Mouse (Mus musculus) myocyte (in vitro differentiated cells): ENCODE measurements around the gene Slit3. TPM values are rescaled to one million over a fixed set of nuclear protein-coding genes. Genes with fewer than 3 reads are reported as not detected.

Source experiments
- H3K27me3 ChIP-seq: one replicate; pipeline ENCODE4 v1.6.1; 2011; ENCODE audit not compliant: control insufficient read depth, insufficient read depth, insufficient read length
- H3K36me3 ChIP-seq: one replicate; pipeline ENCODE4 v1.6.1; 2011; ENCODE audit not compliant: control insufficient read depth, insufficient read depth
- H3K4me2 ChIP-seq: one replicate; pipeline ENCODE4 v1.6.1; 2011; ENCODE audit warnings: low read depth, control low read depth
- H3K4me3 ChIP-seq: one replicate; pipeline ENCODE4 v1.5.1; 2011; ENCODE audit warnings: mild to moderate bottlenecking, control low read depth, moderate library complexity
- H3K79me2 ChIP-seq: one replicate; pipeline ENCODE4 v1.6.1; 2011; ENCODE audit not compliant: control insufficient read depth, insufficient read depth
- H3ac ChIP-seq: one replicate; pipeline ENCODE4 v1.6.1; 2011; ENCODE audit not compliant: control insufficient read depth, insufficient read length
- CEBPB ChIP-seq: IDR thresholded peaks from 2 replicates; pipeline ENCODE4 v1.6.1; 2011; ENCODE audit warnings: mild to moderate bottlenecking, moderate library complexity; ENCODE audit not compliant: poor library complexity, insufficient read depth, severe bottlenecking
- E2F4 ChIP-seq: IDR thresholded peaks from one replicate; pipeline ENCODE4 v1.6.1; 2011; ENCODE audit warnings: mild to moderate bottlenecking, control low read depth, moderate library complexity; ENCODE audit not compliant: insufficient read depth
- MAX ChIP-seq: IDR thresholded peaks from one replicate; pipeline ENCODE4 v1.6.1; 2011; ENCODE audit warnings: low read depth, mild to moderate bottlenecking, control low read depth
- MYOD1 ChIP-seq, 3 experiments: IDR thresholded peaks; one replicate each; pipeline ENCODE4 v1.6.1; 2011; ENCODE audit warnings: control low read depth in 2 of 3, low read depth in 2 of 3, mild to moderate bottlenecking in 2 of 3, moderate library complexity in 1 of 3; ENCODE audit not compliant: insufficient read length in 2 of 3, control insufficient read depth in 1 of 3
- MYOG ChIP-seq, 3 experiments: IDR thresholded peaks; one replicate each; pipeline ENCODE4 v1.6.1; 2011; ENCODE audit warnings: control low read depth in 2 of 3, low read depth in 2 of 3, mild to moderate bottlenecking in 2 of 3; ENCODE audit not compliant: insufficient read length in 2 of 3, control insufficient read depth in 1 of 3, insufficient read depth in 1 of 3
- POLR2A ChIP-seq: IDR thresholded peaks from one replicate; pipeline ENCODE4 v1.6.1; 2011; ENCODE audit warnings: low read depth, mild to moderate bottlenecking, control low read depth, moderate library complexity; ENCODE audit not compliant: insufficient read length
- POLR2AphosphoS2 ChIP-seq: IDR thresholded peaks from one replicate; pipeline ENCODE4 v1.6.1; 2011; ENCODE audit warnings: low read depth, control low read depth; ENCODE audit not compliant: insufficient read length
- REST ChIP-seq: IDR thresholded peaks from one replicate; pipeline ENCODE4 v1.6.1; 2011; ENCODE audit warnings: mild to moderate bottlenecking, control low read depth, moderate library complexity; ENCODE audit not compliant: insufficient read depth, insufficient read length
- SRF ChIP-seq: IDR thresholded peaks from one replicate; pipeline ENCODE4 v1.6.1; 2011; ENCODE audit warnings: low read depth; ENCODE audit not compliant: control insufficient read depth, insufficient read length
- TCF12 ChIP-seq: IDR thresholded peaks from one replicate; pipeline ENCODE4 v1.6.1; 2011; ENCODE audit warnings: mild to moderate bottlenecking, control low read depth; ENCODE audit not compliant: poor library complexity, insufficient read depth, severe bottlenecking
- TCF3 ChIP-seq: IDR thresholded peaks from one replicate; pipeline ENCODE4 v1.6.1; 2011; ENCODE audit warnings: low read depth, control low read depth; ENCODE audit not compliant: insufficient read length
- USF1 ChIP-seq: IDR thresholded peaks from one replicate; pipeline ENCODE4 v1.6.1; 2011; ENCODE audit warnings: low read depth, mild to moderate bottlenecking, control low read depth, moderate library complexity
- polyA plus RNA-seq: library from polyadenylated mRNA; unstranded; fragments of >200 nt; fragmentation: generic; extraction: Trizol; gene quantifications from one replicate; pipeline ENCODE4 v1.2.1, GENCODE M21; 2012; ENCODE audit warnings: missing spikeins

Gene Slit3
- polyA plus RNA-seq, 1 experiment, result not detected

DNA sequence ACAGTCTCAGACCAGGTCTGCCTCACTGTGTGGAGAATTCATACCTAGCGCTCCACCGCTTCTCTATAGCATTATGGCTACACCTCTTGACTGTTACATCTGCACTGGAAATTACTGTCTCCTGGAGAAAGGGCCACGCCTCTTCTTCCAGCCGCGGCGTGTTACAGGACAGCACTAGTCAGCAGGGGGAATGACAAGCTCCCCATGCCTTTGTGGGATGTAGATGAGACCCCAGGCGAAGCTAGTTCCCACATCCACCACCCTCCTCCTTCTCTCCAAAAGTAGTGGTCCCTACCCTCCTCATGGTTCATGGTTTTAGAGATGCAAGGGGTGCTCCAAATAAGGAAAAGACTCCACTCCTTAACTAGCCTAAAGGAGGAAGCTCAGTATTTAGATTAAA is 257.8 kb downstream of the Slit3 start:
- H3ac ChIP-seq, result no peak overlapping the region
- H3K36me3 ChIP-seq, result no peaks in the 10 kb centered on the region
- H3K27me3 ChIP-seq, result no peaks in the 10 kb centered on the region
- TF ChIP-seq E2F4 (no peak), CEBPB (no peak), POLR2A (no peak), MYOG (IDR thresholded peaks at IDR 0.05; ENCODE audit: control insufficient read depth in 1 of 3, insufficient read depth in 1 of 3, insufficient read length in 2 of 3, low read depth in 2 of 3) (no peak), SRF (no peak), TCF3 (no peak), USF1 (no peak), MYOD1 (IDR thresholded peaks at IDR 0.05; ENCODE audit: control insufficient read depth in 1 of 3, insufficient read length in 2 of 3, low read depth in 2 of 3) (no peak), POLR2AphosphoS2 (no peak), MAX (no peak), TCF12 (no peak), REST (no peak)
- no peaks in the 10 kb centered on the region for H3K79me2 ChIP-seq
- no peak overlapping the region for H3K4me3 ChIP-seq
- H3K4me2 ChIP-seq, result no peak overlapping the region

DNA sequence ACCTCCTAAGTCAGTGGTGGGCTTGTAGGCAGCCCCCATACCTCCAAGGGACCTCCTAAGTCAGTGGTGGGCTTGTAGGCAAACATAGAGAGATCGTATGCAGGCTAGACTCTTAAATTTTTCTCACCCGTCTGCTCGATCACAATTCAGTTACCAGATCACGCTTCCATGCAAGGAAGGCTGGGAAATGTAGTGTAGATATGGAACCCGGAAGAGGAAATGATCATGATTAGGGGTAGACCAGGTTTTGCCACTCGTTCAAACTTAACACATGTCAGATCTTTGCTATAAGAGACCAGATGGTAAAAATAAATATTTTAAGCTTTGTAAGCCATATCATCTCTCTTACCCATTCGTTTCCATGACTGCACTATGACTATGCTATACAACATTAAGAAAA is 258.4 kb downstream of the Slit3 start:
- Histone ChIP-seq H3K79me2 (no peaks in the 10 kb centered on the region), H3K27me3 (no peaks in the 10 kb centered on the region), H3K36me3 (no peaks in the 10 kb centered on the region), H3K4me2 (no peak overlapping the region), H3K4me3 (no peak overlapping the region), H3ac (no peak overlapping the region)
- TF ChIP-seq POLR2A (no peak), POLR2AphosphoS2 (no peak), REST (no peak), TCF12 (no peak), CEBPB (no peak), USF1 (no peak), MAX (no peak), MYOD1 (IDR thresholded peaks at IDR 0.05; ENCODE audit: control insufficient read depth in 1 of 3, insufficient read length in 2 of 3, low read depth in 2 of 3) (no peak), TCF3 (no peak), E2F4 (no peak), SRF (no peak), MYOG (IDR thresholded peaks at IDR 0.05; ENCODE audit: control insufficient read depth in 1 of 3, insufficient read depth in 1 of 3, insufficient read length in 2 of 3, low read depth in 2 of 3) (no peak)

DNA sequence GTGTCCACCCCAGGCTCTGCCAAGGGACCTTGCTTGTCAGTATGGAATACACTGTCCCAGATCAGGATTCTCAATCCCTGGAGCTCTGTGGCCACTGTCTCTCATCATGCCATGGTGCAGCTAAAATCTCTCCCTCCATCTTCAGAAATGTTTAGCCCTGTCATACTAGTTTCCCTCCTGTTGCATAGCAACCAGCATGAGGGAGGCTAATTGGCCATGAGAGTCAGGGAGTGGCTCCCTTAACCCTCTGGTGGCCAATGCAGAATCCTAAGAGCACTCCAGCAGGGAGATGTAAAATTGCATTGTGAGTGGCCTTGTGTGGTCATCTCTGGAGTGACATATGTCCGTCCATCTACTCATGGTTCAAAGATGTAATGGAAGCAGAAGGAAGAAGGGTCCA is 259.7 kb downstream of the Slit3 start:
- no peak overlapping the region for H3K4me3 ChIP-seq
- H3K4me2 ChIP-seq, result no peak overlapping the region
- H3ac ChIP-seq, result no peak overlapping the region
- H3K27me3 ChIP-seq, result no peaks in the 10 kb centered on the region
- no peaks in the 10 kb centered on the region for H3K79me2 ChIP-seq
- no peak for TF ChIP-seq TCF3
- TF ChIP-seq SRF, result no peak
- no peak for TF ChIP-seq REST
- no peak for TF ChIP-seq POLR2A
- TF ChIP-seq CEBPB, result no peak
- TF ChIP-seq E2F4, result no peak
- no peak for TF ChIP-seq USF1
- TF ChIP-seq POLR2AphosphoS2, result no peak
- no peak for TF ChIP-seq MYOG (IDR thresholded peaks at IDR 0.05; ENCODE audit: control insufficient read depth in 1 of 3, insufficient read depth in 1 of 3, insufficient read length in 2 of 3, low read depth in 2 of 3)
- TF ChIP-seq TCF12, result no peak
- no peak for TF ChIP-seq MAX
- no peak for TF ChIP-seq MYOD1 (IDR thresholded peaks at IDR 0.05; ENCODE audit: control insufficient read depth in 1 of 3, insufficient read length in 2 of 3, low read depth in 2 of 3)
- no peaks in the 10 kb centered on the region for H3K36me3 ChIP-seq

DNA sequence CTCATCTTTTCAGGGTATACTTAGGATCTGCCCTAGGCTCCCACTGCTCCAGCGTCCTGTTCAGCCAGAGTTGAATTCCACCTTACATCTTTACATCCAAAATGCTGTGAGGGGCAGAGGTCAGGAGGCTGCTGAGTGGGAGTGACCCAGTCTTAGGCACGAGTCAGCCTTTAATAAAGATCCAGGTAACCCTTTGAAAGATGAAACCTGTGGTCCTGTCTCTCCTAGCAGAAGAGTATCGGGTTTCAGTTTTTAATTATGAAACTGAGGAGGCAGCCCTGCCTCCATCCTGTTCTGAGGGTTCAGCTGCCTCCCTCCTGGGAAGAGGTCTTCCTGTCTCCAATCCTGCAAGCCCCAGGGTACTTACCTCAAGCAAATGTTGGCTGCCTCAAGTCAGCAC is 264.4 kb downstream of the Slit3 start:
- no peaks in the 10 kb centered on the region for H3K36me3 ChIP-seq
- H3K27me3 ChIP-seq, result no peaks in the 10 kb centered on the region
- H3K79me2 ChIP-seq, result no peaks in the 10 kb centered on the region
- no peak overlapping the region for H3K4me3 ChIP-seq
- no peak overlapping the region for H3ac ChIP-seq
- H3K4me2 ChIP-seq, result no peak overlapping the region
- no peak for TF ChIP-seq REST
- TF ChIP-seq SRF, result no peak

DNA sequence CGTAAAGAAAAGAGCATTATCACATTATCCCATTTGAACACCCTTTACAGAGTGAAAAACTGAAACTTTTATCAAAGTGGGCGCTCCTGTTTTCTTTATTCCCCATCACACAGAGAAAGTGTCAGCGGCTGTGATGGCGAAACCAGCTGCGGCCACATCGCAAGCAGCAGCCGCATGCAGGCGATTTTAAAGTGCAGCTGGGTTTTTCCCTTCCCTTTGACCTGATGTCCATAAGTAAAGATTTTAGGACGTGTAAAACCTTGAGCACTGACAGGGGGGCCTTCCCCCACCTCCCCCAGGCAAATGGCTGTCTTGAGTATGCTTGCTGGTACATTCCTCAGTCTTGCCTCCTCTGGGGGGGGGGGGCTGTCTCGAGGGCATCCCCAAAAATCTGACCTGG is 266.8 kb downstream of the Slit3 start:
- no peaks in the 10 kb centered on the region for H3K36me3 ChIP-seq
- no peak overlapping the region for H3K4me2 ChIP-seq
- no peaks in the 10 kb centered on the region for H3K27me3 ChIP-seq
- no peaks in the 10 kb centered on the region for H3K79me2 ChIP-seq
- H3K4me3 ChIP-seq, result no peak overlapping the region
- TF ChIP-seq MYOD1 (IDR thresholded peaks at IDR 0.05; ENCODE audit: control insufficient read depth in 1 of 3, insufficient read length in 2 of 3, low read depth in 2 of 3) (no peak), TCF12 (no peak), E2F4 (no peak), MAX (no peak), TCF3 (no peak), POLR2AphosphoS2 (no peak), SRF (no peak), CEBPB (no peak), USF1 (no peak), REST (no peak), POLR2A (no peak), MYOG (IDR thresholded peaks at IDR 0.05; ENCODE audit: control insufficient read depth in 1 of 3, insufficient read depth in 1 of 3, insufficient read length in 2 of 3, low read depth in 2 of 3) (no peak)
- no peak overlapping the region for H3ac ChIP-seq
